Mouse (Mus musculus): ENCODE data around the gene Rraga.

DNA sequence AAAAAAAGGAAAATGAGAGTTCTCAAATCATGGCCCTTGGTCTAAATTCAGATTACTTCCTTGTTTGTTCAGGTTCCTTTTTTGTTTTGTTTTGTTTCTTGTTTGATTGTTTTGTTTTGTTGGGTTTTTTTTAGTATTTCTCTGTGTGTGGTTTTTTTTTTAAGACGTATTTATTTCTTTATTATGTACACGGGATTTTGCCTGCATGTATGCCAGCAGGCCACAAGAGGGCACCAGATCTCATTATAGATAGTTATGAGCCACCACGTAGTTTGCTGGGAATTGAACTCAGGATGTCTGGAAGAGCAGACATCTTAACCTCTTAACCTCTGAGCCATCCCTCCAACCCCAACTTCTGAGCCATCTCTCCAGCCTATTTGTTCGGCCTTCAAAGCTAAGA lies 37.5 kb upstream of the Rraga start:
- no peak for TF ChIP-seq NRF1 (IDR thresholded peaks at IDR 0.05; ENCODE audit: insufficient read depth, low read depth, low read length, poor library complexity, severe bottlenecking)
- no peak for TF ChIP-seq MAX (IDR thresholded peaks at IDR 0.05; ENCODE audit: low read length)
- TF ChIP-seq CTCF (IDR thresholded peaks at IDR 0.05 in 2 of 3, conservative IDR thresholded peaks at IDR 0.05 in 1 of 3; ENCODE audit: control insufficient read depth in 1 of 3, insufficient read depth in 1 of 3, low read depth in 2 of 3, low read length in 3 of 3, poor library complexity in 1 of 3, severe bottlenecking in 1 of 3): peak; percentile 69 to 84 (median 73)
- TF ChIP-seq E2F4 (IDR thresholded peaks at IDR 0.05; ENCODE audit: borderline replicate concordance, low read depth, low read length): no peak
- TF ChIP-seq MYB (IDR thresholded peaks at IDR 0.05; ENCODE audit: low read depth, low read length): no peak
- no peak for TF ChIP-seq EP300 (IDR thresholded peaks at IDR 0.05; ENCODE audit: low read depth in 1 of 2, low read length in 2 of 2)
- TF ChIP-seq CHD2 (IDR thresholded peaks at IDR 0.05; ENCODE audit: low read length): no peak
- no peak for TF ChIP-seq NELFE (IDR thresholded peaks at IDR 0.05; ENCODE audit: low read depth, low read length)
- TF ChIP-seq POLR2A (IDR thresholded peaks at IDR 0.05; ENCODE audit: control insufficient read depth in 1 of 2, insufficient read depth in 1 of 2, low read depth in 1 of 2, low read length in 2 of 2, poor library complexity in 1 of 2): no peak
- no peak for TF ChIP-seq MAZ (IDR thresholded peaks at IDR 0.05; ENCODE audit: low read depth, low read length)
- TF ChIP-seq GATA1 (IDR thresholded peaks at IDR 0.05; ENCODE audit: low read depth, low read length): no peak

Data from MEL (cell line).